8 mouse cellular contexts compared by ENCODE assay signal in the genomic region with DNA sequence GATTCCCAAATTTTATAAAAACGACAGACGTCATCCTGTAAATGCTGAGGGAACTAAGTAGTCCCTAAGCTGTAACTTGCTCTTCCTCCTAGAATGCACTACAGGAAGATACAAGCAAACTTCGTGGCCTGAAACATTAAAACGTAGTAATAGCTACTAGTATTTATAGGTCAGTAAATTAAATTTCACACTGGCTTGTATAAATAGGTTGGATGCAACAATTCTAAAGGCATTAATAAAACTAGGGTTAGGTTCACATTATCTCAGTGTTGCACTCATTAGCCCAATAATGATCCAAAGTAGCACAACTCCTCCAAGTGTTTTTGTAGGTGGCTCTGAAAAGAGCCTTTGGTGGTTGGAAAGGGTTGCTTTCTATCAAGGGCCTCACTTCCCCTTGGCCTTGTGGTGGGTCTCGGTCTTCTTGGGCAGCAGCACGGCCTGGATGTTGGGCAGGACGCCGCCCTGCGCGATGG. TPM values are rescaled to one million over a fixed set of nuclear protein-coding genes. Genes with fewer than 3 reads are reported as not detected.
DNase-seq lines count a peak whose midpoint lies in the region; ATAC-seq lines count a peak whose summit lies in the region.

No protein-coding gene starts in this region.

- no peaks in the 10 kb centered on the region for H3K27me3 ChIP-seq in lung, embryonic 16.5 days (ENCODE audit: control insufficient read depth, insufficient read depth, low read depth, low read length)
- no peaks in the 10 kb centered on the region for H3K27me3 ChIP-seq in intestine, embryonic 16.5 days (replicated peaks; ENCODE audit: control insufficient read depth, insufficient read depth, low read length)
- H3K27me3 ChIP-seq in neural tube, embryonic 12.5 days (replicated peaks): no peaks in the 10 kb centered on the region

- 2% methylated on average over 7 of the region's 10 CpGs for WGBS in lung, embryonic 16.5 days
- 3% methylated on average over 10 of the region's 10 CpGs for WGBS in intestine, embryonic 16.5 days
- WGBS in neural tube, embryonic 12.5 days: 2% methylated on average over 10 of the region's 10 CpGs

- H3K9ac ChIP-seq in lung, embryonic 16.5 days (ENCODE audit: low read length): peak overlapping the region; percentile 70
- H3K9ac ChIP-seq in intestine, embryonic 16.5 days (ENCODE audit: low read depth, low read length): peak overlapping the region; percentile 70
- H3K9ac ChIP-seq in neural tube, embryonic 12.5 days: peak overlapping the region; percentile 55

- ATAC-seq in lung, embryonic 16.5 days (ENCODE audit: low read depth): no peak
- no peak for ATAC-seq in intestine, embryonic 16.5 days
- no peak for ATAC-seq in neural tube, embryonic 12.5 days (ENCODE audit: low FRiP score, low read depth)
- no peak for ATAC-seq in frontal cortex, adult (ENCODE audit: low TSS enrichment)

- H3K36me3 ChIP-seq in lung, embryonic 16.5 days (ENCODE audit: control insufficient read depth, insufficient read depth, low read length): no peaks in the 10 kb centered on the region
- no peaks in the 10 kb centered on the region for H3K36me3 ChIP-seq in intestine, embryonic 16.5 days (ENCODE audit: control insufficient read depth, insufficient read depth, low read length)
- no peaks in the 10 kb centered on the region for H3K36me3 ChIP-seq in neural tube, embryonic 12.5 days

- H3K4me3 ChIP-seq in lung, embryonic 16.5 days (ENCODE audit: low read length): peak overlapping the region; percentile 50
- H3K4me3 ChIP-seq in intestine, embryonic 16.5 days (ENCODE audit: low read length): peak overlapping the region; percentile 48
- H3K4me3 ChIP-seq in neural tube, embryonic 12.5 days: peak overlapping the region; percentile 43

- H3K4me1 ChIP-seq in lung, embryonic 16.5 days (replicated peaks; ENCODE audit: control insufficient read depth, insufficient read depth, low read length): peaks cover 8% of the 10 kb centered on the region; the same call in 1 of the 2 replicates
- peaks cover 5% of the 10 kb centered on the region; the same call in 1 of the 2 replicates for H3K4me1 ChIP-seq in intestine, embryonic 16.5 days (ENCODE audit: control insufficient read depth, insufficient read depth, low read length)
- H3K4me1 ChIP-seq in neural tube, embryonic 12.5 days: peaks cover 12% of the 10 kb centered on the region

- H3K27ac ChIP-seq in lung, embryonic 16.5 days (ENCODE audit: low read length): peak overlapping the region; percentile 94
- peak overlapping the region; percentile 93 for H3K27ac ChIP-seq in intestine, embryonic 16.5 days (ENCODE audit: low read length)
- peak overlapping the region; percentile 84 for H3K27ac ChIP-seq in neural tube, embryonic 12.5 days

- H3K4me2 ChIP-seq in lung, embryonic 16.5 days (ENCODE audit: low read depth, low read length): peak overlapping the region; percentile 70
- peak overlapping the region; percentile 60 for H3K4me2 ChIP-seq in intestine, embryonic 16.5 days (ENCODE audit: low read depth, low read length)
- H3K4me2 ChIP-seq in neural tube, embryonic 12.5 days (replicated peaks): peak overlapping the region; percentile 67

- H3K9me3 ChIP-seq in lung, embryonic 16.5 days (ENCODE audit: control insufficient read depth, low read length): no peaks in the 10 kb centered on the region
- H3K9me3 ChIP-seq in intestine, embryonic 16.5 days (ENCODE audit: control insufficient read depth, low read length): no peaks in the 10 kb centered on the region
- no peaks in the 10 kb centered on the region for H3K9me3 ChIP-seq in neural tube, embryonic 12.5 days

- DNase-seq in lung, postnatal 4 days: no peak
- DNase-seq in embryo, embryonic 11.5 days (ENCODE audit: low read depth, low spot score): peak; percentile 32
- no peak for DNase-seq in ovary, adult 18-20 months (ENCODE audit: low spot score)
- DNase-seq in thymus, adult 18-20 months: no peak

RNA-seq across cellular contexts. Expression of a gene that starts 0.5 kb away (rescaled TPM):
- 31.5 and 35.8 TPM in 2 replicates for polyA plus RNA-seq in lung, embryonic 16.5 days (2015; fragmentation: Nextera tagmentation; extraction: Ambion mirVana)
- 13.0 and 13.5 TPM in 2 replicates for polyA plus RNA-seq in intestine, embryonic 16.5 days (2015; fragmentation: Nextera tagmentation; extraction: Ambion mirVana)
- 18.4 and 29.6 TPM in 2 replicates for polyA plus RNA-seq in neural tube, embryonic 12.5 days (2016; fragmentation: Nextera tagmentation; extraction: Ambion mirVana)

RNA-seq across cellular contexts. Expression of a gene that starts 0.8 kb away (rescaled TPM):
- polyA plus RNA-seq in lung, embryonic 16.5 days (2015; fragmentation: Nextera tagmentation; extraction: Ambion mirVana): 5.8 and 7.8 TPM in 2 replicates
- polyA plus RNA-seq in intestine, embryonic 16.5 days (2015; fragmentation: Nextera tagmentation; extraction: Ambion mirVana): 1.9 and 2.5 TPM in 2 replicates
- polyA plus RNA-seq in neural tube, embryonic 12.5 days (2016; fragmentation: Nextera tagmentation; extraction: Ambion mirVana): 2.0 and 3.0 TPM in 2 replicates

RNA-seq across cellular contexts. Expression of a gene that starts 2.8 kb away (rescaled TPM):
- polyA plus RNA-seq in lung, embryonic 16.5 days (2015; fragmentation: Nextera tagmentation; extraction: Ambion mirVana): 2.0 and 5.4 TPM in 2 replicates
- 4.0 and 4.7 TPM in 2 replicates for polyA plus RNA-seq in intestine, embryonic 16.5 days (2015; fragmentation: Nextera tagmentation; extraction: Ambion mirVana)
- 0.96 and 2.4 TPM in 2 replicates for polyA plus RNA-seq in neural tube, embryonic 12.5 days (2016; fragmentation: Nextera tagmentation; extraction: Ambion mirVana)

RNA-seq across cellular contexts. Expression of a gene that starts 18.2 kb away (rescaled TPM):
- 1.3 and 1.4 TPM in 2 replicates for polyA plus RNA-seq in lung, embryonic 16.5 days (2015; fragmentation: Nextera tagmentation; extraction: Ambion mirVana)
- polyA plus RNA-seq in intestine, embryonic 16.5 days (2015; fragmentation: Nextera tagmentation; extraction: Ambion mirVana): 0.66 and 2.1 TPM in 2 replicates
- 0.87 and 1.6 TPM in 2 replicates for polyA plus RNA-seq in neural tube, embryonic 12.5 days (2016; fragmentation: Nextera tagmentation; extraction: Ambion mirVana)

RNA-seq across cellular contexts. Expression of a gene that starts 27.3 kb away (rescaled TPM):
- 23.4 and 24.2 TPM in 2 replicates for polyA plus RNA-seq in lung, embryonic 16.5 days (2015; fragmentation: Nextera tagmentation; extraction: Ambion mirVana)
- 10.0 and 14.9 TPM in 2 replicates for polyA plus RNA-seq in intestine, embryonic 16.5 days (2015; fragmentation: Nextera tagmentation; extraction: Ambion mirVana)
- polyA plus RNA-seq in neural tube, embryonic 12.5 days (2016; fragmentation: Nextera tagmentation; extraction: Ambion mirVana): 13.1 and 26.4 TPM in 2 replicates
